Mouse (Mus musculus): ENCODE results near the gene Nckipsd.

GRCm38 (mm10) chr9:108824144-108824685 lies 16.0 kb downstream of the Nckipsd start:
- TF ChIP-seq CTCF (IDR thresholded peaks at IDR 0.05; ENCODE audit: low read depth, low read length) (no peak), POLR2A (IDR thresholded peaks at IDR 0.05; ENCODE audit: borderline replicate concordance, low read depth, low read length) (no peak)

All from bone marrow macrophage, adult 2 months (primary cell).